Mouse (Mus musculus) testis, adult 2 months (tissue): Measurements from ENCODE around the gene Mageb3.

Source experiments
- CTCF ChIP-seq: fragments of 200-500 bp; IDR thresholded peaks from 2 replicates; pipeline ENCODE4 v1.5.1; 2012; ENCODE audit warnings: low read depth, mild to moderate bottlenecking, inconsistent platforms, low read length, moderate library complexity; ENCODE audit not compliant: control insufficient read depth, insufficient read depth, insufficient replicate concordance
- POLR2A ChIP-seq: fragments of 200-500 bp; IDR thresholded peaks from 2 replicates; pipeline ENCODE4 v1.6.1; 2012; ENCODE audit warnings: low read depth, mild to moderate bottlenecking, inconsistent platforms, low read length, moderate library complexity; ENCODE audit not compliant: control insufficient read depth

- TF ChIP-seq POLR2A, result no peak
- TF ChIP-seq CTCF, result no peak
Observed at GRCm38 (mm10) chr2:121957216-121957792, 1.4 kb upstream of the Mageb3 start.
